Mouse (Mus musculus): ENCODE measurements at regions not wholly inside any gene's neighbourhood (a gene's known extent, or its start where the extent isn't known, plus 50 kb on each side); places are given as distances from the start of the nearest gene placed in this dataset.

DNA sequence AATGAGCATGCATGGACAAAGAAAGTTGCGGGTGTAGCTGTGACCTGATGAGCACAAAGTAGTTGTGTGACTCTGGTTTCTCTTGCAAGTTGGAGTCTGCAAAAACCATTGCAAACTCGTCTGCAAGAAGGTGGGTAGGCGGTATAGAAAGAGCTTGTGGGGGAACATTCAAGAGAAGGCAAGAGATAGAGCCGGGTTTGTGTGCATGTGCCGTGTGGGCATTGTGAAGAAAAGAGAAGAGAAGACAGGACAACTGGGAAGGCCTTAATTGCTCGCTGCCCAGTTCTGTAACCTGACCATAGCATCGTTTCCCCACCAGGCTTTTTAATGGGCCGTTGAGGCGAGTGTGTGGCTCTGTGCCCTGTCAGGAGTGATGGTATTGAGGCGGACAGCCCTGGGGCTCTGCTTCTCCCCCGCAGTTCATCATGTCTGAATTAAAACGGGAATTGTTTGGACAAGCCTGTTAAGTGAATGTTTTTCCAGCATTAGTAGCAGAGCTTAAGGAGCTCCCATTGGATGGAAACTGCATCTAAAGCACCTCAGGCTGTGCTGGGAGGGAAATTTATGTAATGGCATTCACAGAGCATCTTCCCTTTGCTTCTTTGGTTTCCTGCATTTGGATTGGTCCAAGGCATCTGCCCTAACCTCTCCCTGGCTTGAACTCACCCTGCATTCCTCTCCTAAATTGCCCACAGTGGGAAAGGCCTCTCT lies 163.1 kb downstream of the Brinp2 start:
- TF ChIP-seq TAL1 (conservative IDR thresholded peaks at IDR 0.05; ENCODE audit: low read depth, low read length) (no peak), CTCF (IDR thresholded peaks at IDR 0.05; ENCODE audit: low read depth, low read length) (no peak), GATA1 (IDR thresholded peaks at IDR 0.05; ENCODE audit: borderline replicate concordance, low read length) (no peak), POLR2AphosphoS5 (IDR thresholded peaks at IDR 0.05; ENCODE audit: insufficient replicate concordance, low read depth, low read length) (no peak)
